Mouse (Mus musculus) G1E (cell line): ENCODE measurements around the gene Scn3b. TPM values are rescaled to one million over a fixed set of nuclear protein-coding genes. Genes with fewer than 3 reads are reported as not detected.

Source experiments
- ATAC-seq: 2 replicates; pipeline ENCODE4 v1.8.0; 2016; ENCODE audit warnings: mild to moderate bottlenecking; ENCODE audit not compliant: insufficient number of reproducible peaks, poor library complexity, low FRiP score, severe bottlenecking; ENCODE audit errors: extremely low read depth
- DNase-seq: peaks from one replicate; pipeline ENCODE4 v3.0.0; 2012; ENCODE audit warnings: low spot score
- H3K27me3 ChIP-seq: 2 replicates; pipeline ENCODE4 v1.6.1; 2012; ENCODE audit warnings: mild to moderate bottlenecking, low read length, inconsistent platforms; ENCODE audit not compliant: insufficient read depth
- H3K36me3 ChIP-seq: replicated peaks from 2 replicates; pipeline ENCODE3; 2012; ENCODE audit warnings: mild to moderate bottlenecking, inconsistent platforms
- H3K4me1 ChIP-seq: 2 replicates; pipeline ENCODE4 v1.6.1; 2012; ENCODE audit warnings: low read depth, low read length, inconsistent platforms, mixed read lengths; ENCODE audit not compliant: insufficient read depth
- H3K4me3 ChIP-seq: 2 replicates; pipeline ENCODE4 v1.5.1; 2012; ENCODE audit warnings: low read depth, mild to moderate bottlenecking, inconsistent platforms, low read length, moderate library complexity, mixed read lengths
- H3K9me3 ChIP-seq: replicated peaks from 2 replicates; pipeline ENCODE4 v1.6.1; 2012; ENCODE audit warnings: inconsistent platforms
- CTCF ChIP-seq: IDR thresholded peaks from 2 replicates; pipeline ENCODE4 v1.5.1; 2012; ENCODE audit warnings: low read depth, low read length, inconsistent platforms, mixed read lengths
- GATA1 ChIP-seq: IDR thresholded peaks from 2 replicates; pipeline ENCODE4 v1.6.1; 2012; ENCODE audit warnings: borderline replicate concordance, low read length, inconsistent platforms, mixed read lengths
- GATA2 ChIP-seq: IDR thresholded peaks from 2 replicates; pipeline ENCODE4 v1.6.1; 2012; ENCODE audit warnings: low read depth, low read length, inconsistent platforms, borderline replicate concordance
- POLR2AphosphoS5 ChIP-seq: IDR thresholded peaks from 2 replicates; pipeline ENCODE4 v1.6.1; 2012; ENCODE audit warnings: low read depth, low read length, inconsistent platforms; ENCODE audit not compliant: insufficient replicate concordance
- TAL1 ChIP-seq: conservative IDR thresholded peaks from 2 replicates; pipeline ENCODE4 v1.6.1; 2012; ENCODE audit warnings: low read depth, low read length, inconsistent platforms, mixed read lengths
- polyA plus RNA-seq: library from polyadenylated mRNA; stranded (reverse); fragments of >175 nt; gene quantifications from 2 replicates; pipeline ENCODE4 v1.2.3, GENCODE M21; 2012
- total RNA-seq, 2 experiments: library from RNA; stranded (forward) in 1 of 2; stranded (reverse) in 1 of 2; fragments of 200-1000 nt in 1 of 2; fragments of >200 nt in 1 of 2; fragmentation: Nextera tagmentation in 1 of 2; gene quantifications; 2 replicates each; pipeline ENCODE4 v1.2.3; 2014 to 2017

Gene Scn3b
- total and polyA plus RNA-seq, 3 experiments: 0.05 TPM; not detected in 2

DNA sequence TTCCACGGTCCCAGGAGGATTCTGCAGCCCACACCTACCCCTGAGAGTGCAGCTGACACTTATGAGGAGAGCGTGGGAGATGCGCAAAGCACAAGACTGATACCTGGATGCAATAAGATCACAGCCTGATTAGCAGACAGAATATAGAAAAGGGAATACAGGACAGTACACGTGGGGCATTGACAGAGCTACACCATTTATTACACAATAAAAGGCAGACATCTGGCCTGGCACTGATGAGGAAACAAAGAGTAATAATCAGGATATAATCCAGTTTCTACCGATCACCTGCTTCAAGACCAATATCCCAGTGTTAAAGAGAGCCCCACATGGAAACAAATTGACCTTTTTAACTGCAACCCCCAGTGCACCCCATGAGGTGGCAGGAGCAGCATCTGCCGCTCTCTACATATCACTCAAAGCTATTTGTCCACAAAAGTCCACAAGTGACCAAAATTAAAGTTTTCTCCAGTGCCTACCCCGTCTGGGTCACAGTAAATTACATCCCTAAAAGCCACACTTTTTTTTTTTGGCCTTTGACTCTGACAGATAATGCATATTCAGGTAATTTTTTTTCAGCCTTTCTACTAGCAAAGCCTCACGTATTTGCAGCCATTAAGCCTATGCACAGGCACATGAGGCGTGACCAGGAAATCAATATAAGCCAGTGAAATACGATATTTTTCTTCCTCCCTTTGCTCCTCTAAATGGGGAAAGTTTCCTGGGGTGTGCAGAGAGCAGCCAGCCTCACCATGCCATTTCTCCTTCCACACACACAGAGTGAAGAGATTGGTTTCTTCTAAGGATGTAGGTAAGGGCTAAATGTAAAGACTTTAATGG lies 34.6 kb upstream of the Scn3b start:
- Histone ChIP-seq H3K4me1 (no peaks in the 10 kb centered on the region), H3K36me3 (no peaks in the 10 kb centered on the region), H3K27me3 (no peaks in the 10 kb centered on the region), H3K9me3 (no peaks in the 10 kb centered on the region), H3K4me3 (no peak overlapping the region)
- TF ChIP-seq GATA2: no peak
- no peak for TF ChIP-seq POLR2AphosphoS5
- no peak for TF ChIP-seq TAL1
- no peak for TF ChIP-seq CTCF
- no peak for TF ChIP-seq GATA1
- ATAC-seq (no peak), DNase-seq (no peak)

DNA sequence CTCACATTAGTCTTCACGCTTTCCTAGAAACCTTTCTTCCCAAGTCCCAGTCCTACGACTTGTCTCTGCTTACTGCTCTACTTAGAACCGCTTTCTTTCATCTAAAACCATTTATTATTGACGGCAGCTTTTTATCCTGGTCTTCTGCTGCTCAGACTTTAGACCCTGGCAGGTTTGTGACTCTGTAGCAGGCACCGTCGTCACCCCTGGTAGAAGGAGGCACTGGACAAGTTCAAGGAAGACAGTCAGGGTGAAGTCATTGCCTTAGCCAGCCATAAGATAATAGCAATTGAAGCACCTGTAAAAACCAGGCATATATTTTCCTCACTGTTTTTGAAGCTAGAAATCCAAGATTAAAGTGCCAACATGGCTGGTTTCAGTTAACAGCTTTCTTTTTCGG lies 33.8 kb upstream of the Scn3b start:
- Histone ChIP-seq H3K27me3 (no peaks in the 10 kb centered on the region), H3K4me1 (no peaks in the 10 kb centered on the region), H3K9me3 (no peaks in the 10 kb centered on the region), H3K36me3 (no peaks in the 10 kb centered on the region), H3K4me3 (no peak overlapping the region)
- DNase-seq (no peak), ATAC-seq (no peak)
- TF ChIP-seq GATA1: no peak
- no peak for TF ChIP-seq GATA2
- no peak for TF ChIP-seq TAL1
- no peak for TF ChIP-seq CTCF
- no peak for TF ChIP-seq POLR2AphosphoS5

DNA sequence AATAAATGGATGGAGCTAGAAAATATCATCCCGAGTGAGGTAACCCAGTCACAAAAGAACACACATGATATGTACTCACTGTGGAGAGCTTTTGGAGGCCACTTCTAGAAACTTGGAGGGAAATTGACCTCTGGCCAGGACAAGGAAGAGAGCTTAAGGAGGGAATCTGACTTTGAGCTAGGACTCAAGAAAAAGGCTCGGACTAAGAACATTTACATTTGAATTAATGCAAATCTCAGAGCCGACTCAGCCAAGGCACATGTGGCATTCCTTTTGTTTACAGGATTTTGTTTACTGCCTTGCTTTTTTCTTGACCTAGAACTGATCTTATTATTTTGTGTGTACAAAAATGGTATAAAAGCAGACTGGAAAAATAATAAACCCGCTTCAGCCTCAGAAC lies 29.3 kb upstream of the Scn3b start:
- TF ChIP-seq GATA1 (no peak), CTCF (no peak), TAL1 (no peak), POLR2AphosphoS5 (no peak), GATA2 (no peak)

DNA sequence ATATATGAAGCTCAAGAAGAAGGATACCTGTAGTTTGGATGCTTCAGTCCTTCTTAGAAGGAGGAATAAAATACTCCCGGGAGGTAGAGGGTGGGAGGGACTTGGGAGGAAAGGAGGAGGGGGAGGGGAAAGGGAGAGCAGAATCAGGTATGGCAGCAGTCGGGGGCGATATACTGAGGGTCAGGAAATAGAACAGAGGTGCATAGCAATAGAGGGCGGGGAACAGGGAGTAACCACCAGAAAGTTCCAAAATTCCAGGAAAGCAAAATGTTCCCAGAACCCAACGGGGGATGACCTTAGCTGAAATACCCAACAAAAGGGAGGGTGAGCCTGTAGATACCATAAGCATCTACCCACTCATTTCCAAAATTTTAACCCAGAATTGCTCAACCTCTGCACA lies 28.7 kb upstream of the Scn3b start:
- H3K9me3 ChIP-seq: 0 out of 2 replicates have a peak, but pooled peaks cover 2% of the 10 kb centered on the region
- no peaks in the 10 kb centered on the region for H3K4me1 ChIP-seq
- 0 out of 2 replicates have a peak, but pooled peaks cover 2% of the 10 kb centered on the region for H3K27me3 ChIP-seq
- H3K4me3 ChIP-seq: no peak overlapping the region
- ATAC-seq (no peak), DNase-seq (no peak)
- no peaks in the 10 kb centered on the region for H3K36me3 ChIP-seq
- TF ChIP-seq TAL1 (no peak), POLR2AphosphoS5 (no peak), GATA1 (no peak), CTCF (no peak), GATA2 (no peak)

More for the DNA sequence above, 29.3 kb upstream of the Scn3b start:
- ATAC-seq (no peak), DNase-seq (no peak)
- H3K9me3 ChIP-seq: 0 out of 2 replicates have a peak, but pooled peaks cover 2% of the 10 kb centered on the region
- H3K36me3 ChIP-seq: no peaks in the 10 kb centered on the region
- no peak overlapping the region for H3K4me3 ChIP-seq
- H3K27me3 ChIP-seq: 0 out of 2 replicates have a peak, but pooled peaks cover 2% of the 10 kb centered on the region
- no peaks in the 10 kb centered on the region for H3K4me1 ChIP-seq

DNA sequence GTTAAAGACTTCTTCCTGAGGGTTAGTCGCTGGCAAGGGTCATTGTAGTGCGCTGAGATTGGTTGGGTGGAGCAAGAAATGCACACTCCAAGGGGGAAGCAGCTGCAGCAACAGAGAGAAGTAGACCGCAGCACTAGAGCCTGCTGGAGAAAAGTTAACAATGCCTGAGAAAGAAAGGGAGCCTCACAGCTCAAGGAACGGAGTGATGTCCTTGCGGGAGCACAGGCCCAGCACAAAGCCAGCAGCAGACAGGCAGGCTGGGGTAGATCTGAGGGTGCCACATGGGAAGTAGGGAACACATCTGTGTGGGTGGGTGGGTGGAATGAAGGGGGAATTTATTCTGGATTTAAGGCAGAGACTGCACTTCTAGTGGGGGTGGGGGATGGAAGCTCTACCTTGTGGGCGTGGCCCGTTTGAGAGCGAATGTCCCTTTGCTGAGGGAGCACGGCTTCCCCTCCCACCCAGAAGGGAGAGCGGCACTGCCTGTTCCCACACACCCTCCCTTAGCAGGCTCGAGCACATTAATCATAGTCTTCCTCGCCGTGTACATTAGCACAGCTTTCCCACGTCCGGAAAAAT lies 27.7 kb upstream of the Scn3b start:
- no peak overlapping the region for H3K4me3 ChIP-seq
- no peaks in the 10 kb centered on the region for H3K4me1 ChIP-seq
- 0 out of 2 replicates have a peak, but pooled peaks cover 2% of the 10 kb centered on the region for H3K9me3 ChIP-seq
- 0 out of 2 replicates have a peak, but pooled peaks cover 2% of the 10 kb centered on the region for H3K27me3 ChIP-seq
- ATAC-seq (no peak), DNase-seq (no peak)
- H3K36me3 ChIP-seq: no peaks in the 10 kb centered on the region
- TF ChIP-seq CTCF: no peak
- TF ChIP-seq POLR2AphosphoS5: no peak
- no peak for TF ChIP-seq TAL1
- no peak for TF ChIP-seq GATA2
- TF ChIP-seq GATA1: no peak
